Mouse (Mus musculus) cortical plate, adult 2 months (tissue): ENCODE results near the gene Nkx6-1.

Source experiments
- CTCF ChIP-seq: fragments of 200-500 bp; IDR thresholded peaks from 2 replicates; pipeline ENCODE4 v1.5.1; 2011; ENCODE audit warnings: mild to moderate bottlenecking, control low read depth, low read length; ENCODE audit not compliant: insufficient read depth; ENCODE audit errors: extremely low read depth
- POLR2A ChIP-seq: fragments of 200-500 bp; IDR thresholded peaks from 2 replicates; pipeline ENCODE4 v1.6.1; 2011; ENCODE audit warnings: mild to moderate bottlenecking, low read length, control low read depth; ENCODE audit not compliant: insufficient read depth; ENCODE audit errors: extremely low read depth

GRCm38 (mm10) chr5:101663621-101664422, 974 bp downstream of the Nkx6-1 start:
- no peak for TF ChIP-seq CTCF
- no peak for TF ChIP-seq POLR2A
